Mouse (Mus musculus) limb, embryonic 10.5 days (tissue): ENCODE data around the gene Ttc39a. TPM values are rescaled to one million over a fixed set of nuclear protein-coding genes. Genes with fewer than 3 reads are reported as not detected.
A peak's percentile ranks its signal among the peaks of the same experiment; 100 is the strongest.
"Not testable (repeated sequence)": the region's sequence is repeated elsewhere in the genome, so short reads cannot be mapped to it uniquely, and the experiment has no call there.

Source experiments
- DNase-seq: peaks from one replicate; pipeline ENCODE4 v3.0.0-alpha.2; 2017; ENCODE audit warnings: low spot score
- H3K27ac ChIP-seq: fragments of 300-500 bp; sonication (generic); 2 replicates; pipeline ENCODE4 v1.5.1; 2016; ENCODE audit warnings: mild to moderate bottlenecking
- H3K27me3 ChIP-seq: fragments of 300-500 bp; sonication (generic); 2 replicates; pipeline ENCODE4 v1.6.1; 2016; ENCODE audit warnings: low read depth, mild to moderate bottlenecking; ENCODE audit not compliant: poor library complexity, severe bottlenecking
- H3K36me3 ChIP-seq: fragments of 300-500 bp; sonication (generic); 2 replicates; pipeline ENCODE4 v1.6.1; 2016; ENCODE audit warnings: mild to moderate bottlenecking, moderate library complexity
- H3K4me1 ChIP-seq: fragments of 300-500 bp; sonication (generic); 2 replicates; pipeline ENCODE4 v1.6.1; 2016
- H3K4me3 ChIP-seq: fragments of 300-500 bp; sonication (generic); 2 replicates; pipeline ENCODE4 v1.5.1; 2016; ENCODE audit warnings: mild to moderate bottlenecking, moderate library complexity
- H3K9me3 ChIP-seq: fragments of 300-500 bp; sonication (generic); replicated peaks from 2 replicates; pipeline ENCODE4 v1.6.1; 2016; ENCODE audit warnings: mild to moderate bottlenecking
- WGBS: fragments of 180-500 bp; shearing (Covaris S2); methylation state at CpG from one replicate; pipeline ENCODE4 v1.1.7; 2016; 5-methylcytosine and 5-hydroxymethylcytosine counted together
- polyA plus RNA-seq: library from polyadenylated mRNA; unstranded; fragments of >200 nt; fragmentation: Nextera tagmentation; extraction: Ambion mirVana; gene quantifications from 2 replicates; pipeline ENCODE4 v1.2.1, GENCODE M21; 2016

Ttc39a gene
- polyA plus RNA-seq = 6.9 and 7.0 TPM in 2 replicates

GRCm38 (mm10) chr4:109406486-109407175 lies at the start of gene Ttc39a:
Gene Ttc39a, plus strand, starts transcription at chr4:109406623.
- H3K9me3 ChIP-seq = no peaks in the 10 kb centered on the region
- no peaks in the 10 kb centered on the region for H3K36me3 ChIP-seq
- under 1% methylated on average over 56 of the region's 56 CpGs for WGBS
- H3K4me3 ChIP-seq = peak within 1 kb of the TSS; percentile 79
- peaks cover 17% of the 10 kb centered on the region for H3K4me1 ChIP-seq
- H3K27ac ChIP-seq = peak within 1 kb of the TSS; percentile 84
- H3K27me3 ChIP-seq = peaks cover 17% of the 10 kb centered on the region
- DNase-seq = peak; percentile 76

- H3K4me1 ChIP-seq = no peaks in the 10 kb centered on the region
- H3K4me3 ChIP-seq = no peak overlapping the region
- H3K27me3 ChIP-seq = no peaks in the 10 kb centered on the region
- 90% methylated on average over 1 of the region's 1 CpGs for WGBS
- peaks cover 10% of the 10 kb centered on the region for H3K36me3 ChIP-seq
- no peaks in the 10 kb centered on the region for H3K9me3 ChIP-seq
- H3K27ac ChIP-seq = no peak overlapping the region
- DNase-seq = no peak
Observed at GRCm38 (mm10) chr4:109378107-109378506, 28.3 kb upstream of the Ttc39a start.

- Histone ChIP-seq H3K4me3 (no peak overlapping the region), H3K9me3 (no peaks in the 10 kb centered on the region), H3K4me1 (0 out of 2 replicates have a peak, but pooled peaks cover 3% of the 10 kb centered on the region), H3K36me3 (peaks cover 8% of the 10 kb centered on the region), H3K27me3 (no peaks in the 10 kb centered on the region), H3K27ac (no peak overlapping the region)
- DNase-seq = no peak
- WGBS = 88% methylated on average over 2 of the region's 2 CpGs
Observed at GRCm38 (mm10) chr4:109382457-109382856, 24.0 kb upstream of the Ttc39a start.

GRCm38 (mm10) chr4:109385599-109385998 lies 20.8 kb upstream of the Ttc39a start:
- no peak overlapping the region for H3K27ac ChIP-seq
- no peaks in the 10 kb centered on the region for H3K36me3 ChIP-seq
- no peaks in the 10 kb centered on the region for H3K27me3 ChIP-seq
- 72% methylated on average over 4 of the region's 4 CpGs for WGBS
- no peak overlapping the region for H3K4me3 ChIP-seq
- H3K9me3 ChIP-seq = no peaks in the 10 kb centered on the region
- DNase-seq = no peak
- 0 out of 2 replicates have a peak, but pooled peaks cover 3% of the 10 kb centered on the region for H3K4me1 ChIP-seq

- no peak for DNase-seq
- 84% methylated on average over 6 of the region's 6 CpGs for WGBS
- peaks cover 22% of the 10 kb centered on the region for H3K27me3 ChIP-seq
- no peak overlapping the region for H3K27ac ChIP-seq
- peaks cover 8% of the 10 kb centered on the region for H3K4me1 ChIP-seq
- no peaks in the 10 kb centered on the region for H3K36me3 ChIP-seq
- H3K9me3 ChIP-seq = no peaks in the 10 kb centered on the region
- H3K4me3 ChIP-seq = no peak overlapping the region
Observed at GRCm38 (mm10) chr4:109393229-109393779, 13.1 kb upstream of the Ttc39a start.

- Histone ChIP-seq H3K36me3 (no peaks in the 10 kb centered on the region), H3K27ac (peak overlapping the region; percentile 15; the same call in 1 of the 2 replicates), H3K4me3 (peak overlapping the region; percentile 6), H3K9me3 (no peaks in the 10 kb centered on the region), H3K27me3 (peaks cover 22% of the 10 kb centered on the region), H3K4me1 (peaks cover 8% of the 10 kb centered on the region)
- WGBS = 7% methylated on average over 13 of the region's 13 CpGs
- DNase-seq = peak; percentile 42
Observed at GRCm38 (mm10) chr4:109393902-109394301, 12.5 kb upstream of the Ttc39a start.

GRCm38 (mm10) chr4:109394314-109395074 lies 11.9 kb upstream of the Ttc39a start:
- 34% methylated on average over 13 of the region's 13 CpGs for WGBS
- peak overlapping the region; percentile 15; the same call in 1 of the 2 replicates for H3K27ac ChIP-seq

GRCm38 (mm10) chr4:109400366-109400980 lies 6.0 kb upstream of the Ttc39a start:
- no peak overlapping the region for H3K4me3 ChIP-seq
- WGBS = 83% methylated on average over 10 of the region's 10 CpGs
- H3K27ac ChIP-seq = no peak overlapping the region

More at GRCm38 (mm10) chr4:109394314-109395074, 11.9 kb upstream of the Ttc39a start:
- no peak for DNase-seq
- peaks cover 22% of the 10 kb centered on the region for H3K27me3 ChIP-seq
- no peaks in the 10 kb centered on the region for H3K36me3 ChIP-seq
- peaks cover 8% of the 10 kb centered on the region for H3K4me1 ChIP-seq
- peak overlapping the region; percentile 6 for H3K4me3 ChIP-seq
- H3K9me3 ChIP-seq = no peaks in the 10 kb centered on the region

GRCm38 (mm10) chr4:109401176-109401689 lies 5.2 kb upstream of the Ttc39a start:
- no peak overlapping the region for H3K4me3 ChIP-seq
- no peak for DNase-seq
- no peak overlapping the region for H3K27ac ChIP-seq
- no peaks in the 10 kb centered on the region for H3K9me3 ChIP-seq
- H3K4me1 ChIP-seq = peaks cover 4% of the 10 kb centered on the region
- no peaks in the 10 kb centered on the region for H3K27me3 ChIP-seq
- no peaks in the 10 kb centered on the region for H3K36me3 ChIP-seq
- WGBS = 71% methylated on average over 5 of the region's 5 CpGs

More at GRCm38 (mm10) chr4:109400366-109400980, 6.0 kb upstream of the Ttc39a start:
- no peaks in the 10 kb centered on the region for H3K36me3 ChIP-seq
- no peaks in the 10 kb centered on the region for H3K9me3 ChIP-seq
- no peaks in the 10 kb centered on the region for H3K27me3 ChIP-seq
- DNase-seq = peak; percentile 16
- H3K4me1 ChIP-seq = no peaks in the 10 kb centered on the region

- Histone ChIP-seq H3K4me3 (peak overlapping the region; percentile 7; the same call in 1 of the 2 replicates), H3K27me3 (peaks cover 17% of the 10 kb centered on the region), H3K4me1 (peaks cover 17% of the 10 kb centered on the region)
- not testable (repeated sequence) for H3K27ac ChIP-seq, DNase-seq, H3K9me3 ChIP-seq, H3K36me3 ChIP-seq
- 90% methylated on average over 3 of the region's 3 CpGs for WGBS
Observed at GRCm38 (mm10) chr4:109404908-109405307, 1.5 kb upstream of the Ttc39a start.

GRCm38 (mm10) chr4:109405415-109405814 lies 1.0 kb upstream of the Ttc39a start:
- Histone ChIP-seq H3K27ac (no peak overlapping the region), H3K4me3 (peak overlapping the region; percentile 7; the same call in 1 of the 2 replicates), H3K4me1 (peaks cover 17% of the 10 kb centered on the region), H3K9me3 (no peaks in the 10 kb centered on the region), H3K27me3 (peaks cover 17% of the 10 kb centered on the region), H3K36me3 (no peaks in the 10 kb centered on the region)
- DNase-seq = no peak
- WGBS = 75% methylated on average over 8 of the region's 8 CpGs

GRCm38 (mm10) chr4:109406054-109406485 lies 353 bp upstream of the Ttc39a start:
- peak; percentile 45 for DNase-seq
- WGBS = 5% methylated on average over 3 of the region's 3 CpGs

More at GRCm38 (mm10) chr4:109406054-109406485, 353 bp upstream of the Ttc39a start:
- peaks cover 17% of the 10 kb centered on the region for H3K27me3 ChIP-seq
- no peaks in the 10 kb centered on the region for H3K9me3 ChIP-seq
- H3K27ac ChIP-seq = peak overlapping the region; percentile 84
- peaks cover 17% of the 10 kb centered on the region for H3K4me1 ChIP-seq
- peak overlapping the region; percentile 79 for H3K4me3 ChIP-seq
- no peaks in the 10 kb centered on the region for H3K36me3 ChIP-seq
